Mouse (Mus musculus): ENCODE data around the gene Tmem165. TPM values are rescaled to one million over a fixed set of nuclear protein-coding genes. Genes with fewer than 3 reads are reported as not detected.

Gene Tmem165
- polyA plus RNA-seq, 1 experiment from 2014 or later = 95.3 TPM

DNA sequence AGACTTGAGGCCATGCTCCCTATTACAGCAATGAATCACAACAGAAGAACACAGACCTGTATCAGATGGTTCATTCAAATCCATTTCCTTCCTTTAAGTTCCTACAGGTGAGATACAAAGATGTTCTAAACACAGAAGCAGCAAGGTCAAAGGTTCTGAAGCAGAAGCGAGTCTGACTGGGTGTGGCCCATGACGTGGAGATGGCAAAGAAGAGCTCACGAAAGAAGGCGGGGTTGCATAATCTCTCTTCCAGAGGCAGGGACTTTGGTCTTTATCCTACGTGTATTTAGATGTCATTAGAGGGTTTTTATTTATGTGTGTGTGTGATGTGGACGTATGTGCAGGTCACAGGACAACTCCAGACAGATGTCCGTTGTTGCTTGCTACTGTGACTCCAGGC, 6.0 kb upstream of the Tmem165 start:
- H3K4me3 ChIP-seq (ENCODE audit: low read depth, low read length) = no peak overlapping the region
- no peaks in the 10 kb centered on the region for H3K36me3 ChIP-seq (ENCODE audit: control insufficient read depth, insufficient read depth, low read length)
- no peak overlapping the region for H3K4me2 ChIP-seq (ENCODE audit: low read depth, low read length, severe bottlenecking)
- H3K27ac ChIP-seq (ENCODE audit: low read depth, low read length) = no peak overlapping the region
- DNase-seq (ENCODE audit: low spot score) (no peak), ATAC-seq (replicated peaks; ENCODE audit: low FRiP score) (no peak)
- no peaks in the 10 kb centered on the region for H3K9me3 ChIP-seq (ENCODE audit: control insufficient read depth, low read length)
- H3K27me3 ChIP-seq (ENCODE audit: control insufficient read depth, insufficient read depth, low read length) = no peaks in the 10 kb centered on the region
- no peak overlapping the region for H3K9ac ChIP-seq (ENCODE audit: low read length)
- no peaks in the 10 kb centered on the region for H3K4me1 ChIP-seq (replicated peaks; ENCODE audit: control insufficient read depth, insufficient read depth, low read length)
- 84% methylated on average over 7 of the region's 7 CpGs for WGBS

GRCm38 (mm10) chr5:76179171-76179570, 4.5 kb upstream of the Tmem165 start:
- H3K9me3 ChIP-seq (ENCODE audit: control insufficient read depth, low read length) = no peaks in the 10 kb centered on the region
- no peak overlapping the region for H3K4me3 ChIP-seq (ENCODE audit: low read depth, low read length)
- H3K27ac ChIP-seq (ENCODE audit: low read depth, low read length) = no peak overlapping the region
- no peaks in the 10 kb centered on the region for H3K4me1 ChIP-seq (replicated peaks; ENCODE audit: control insufficient read depth, insufficient read depth, low read length)
- DNase-seq (ENCODE audit: low spot score) (no peak), ATAC-seq (replicated peaks; ENCODE audit: low FRiP score) (no peak)
- H3K27me3 ChIP-seq (ENCODE audit: control insufficient read depth, insufficient read depth, low read length) = no peaks in the 10 kb centered on the region
- 96% methylated on average over 5 of the region's 5 CpGs for WGBS
- H3K9ac ChIP-seq (ENCODE audit: low read length) = no peak overlapping the region
- H3K4me2 ChIP-seq (ENCODE audit: low read depth, low read length, severe bottlenecking) = no peak overlapping the region
- no peaks in the 10 kb centered on the region for H3K36me3 ChIP-seq (ENCODE audit: control insufficient read depth, insufficient read depth, low read length)

DNA sequence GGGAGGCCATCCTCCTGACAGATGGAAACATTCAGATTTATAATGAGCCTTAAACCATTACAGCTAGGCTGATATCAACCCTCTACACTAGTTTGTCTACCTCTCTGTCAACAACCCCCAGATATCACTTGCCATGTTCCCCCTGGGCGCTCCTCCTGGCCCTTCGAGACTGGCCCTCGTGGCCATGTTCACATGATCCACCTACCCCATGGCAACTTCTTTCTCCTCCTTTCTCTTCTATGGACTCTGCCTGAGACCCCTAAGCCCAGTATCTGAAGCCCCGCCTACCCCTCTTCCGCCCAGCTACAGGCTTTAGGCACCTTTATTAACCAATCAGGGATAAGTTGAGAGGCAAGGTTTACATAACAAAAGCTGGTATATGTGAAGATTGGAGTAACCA, 3.9 kb upstream of the Tmem165 start:
- H3K4me1 ChIP-seq (replicated peaks; ENCODE audit: control insufficient read depth, insufficient read depth, low read length) = no peaks in the 10 kb centered on the region
- no peaks in the 10 kb centered on the region for H3K9me3 ChIP-seq (ENCODE audit: control insufficient read depth, low read length)
- 84% methylated on average over 5 of the region's 5 CpGs for WGBS
- ATAC-seq (replicated peaks; ENCODE audit: low FRiP score) = no peak
- H3K9ac ChIP-seq (ENCODE audit: low read length) = no peak overlapping the region
- no peak overlapping the region for H3K27ac ChIP-seq (ENCODE audit: low read depth, low read length)
- H3K27me3 ChIP-seq (ENCODE audit: control insufficient read depth, insufficient read depth, low read length) = no peaks in the 10 kb centered on the region
- no peak overlapping the region for H3K4me3 ChIP-seq (ENCODE audit: low read depth, low read length)
- no peak overlapping the region for H3K4me2 ChIP-seq (ENCODE audit: low read depth, low read length, severe bottlenecking)
- no peak for DNase-seq (ENCODE audit: low spot score)
- H3K36me3 ChIP-seq (ENCODE audit: control insufficient read depth, insufficient read depth, low read length) = no peaks in the 10 kb centered on the region

GRCm38 (mm10) chr5:76182326-76182725, 1.4 kb upstream of the Tmem165 start:
- 71% methylated on average over 3 of the region's 3 CpGs for WGBS
- no peak overlapping the region for H3K9ac ChIP-seq (ENCODE audit: low read length)
- peaks cover 6% of the 10 kb centered on the region; the same call in 1 of the 2 replicates for H3K4me1 ChIP-seq (replicated peaks; ENCODE audit: control insufficient read depth, insufficient read depth, low read length)
- ATAC-seq (replicated peaks; ENCODE audit: low FRiP score) (no peak), DNase-seq (ENCODE audit: low spot score) (no peak)
- no peaks in the 10 kb centered on the region for H3K27me3 ChIP-seq (ENCODE audit: control insufficient read depth, insufficient read depth, low read length)
- H3K9me3 ChIP-seq (ENCODE audit: control insufficient read depth, low read length) = no peaks in the 10 kb centered on the region
- H3K36me3 ChIP-seq (ENCODE audit: control insufficient read depth, insufficient read depth, low read length) = no peaks in the 10 kb centered on the region
- H3K4me3 ChIP-seq (ENCODE audit: low read depth, low read length) = no peak overlapping the region
- H3K4me2 ChIP-seq (ENCODE audit: low read depth, low read length, severe bottlenecking) = no peak overlapping the region
- H3K27ac ChIP-seq (ENCODE audit: low read depth, low read length) = no peak overlapping the region

GRCm38 (mm10) chr5:76183043-76183749, 484 bp upstream of the Tmem165 start:
- DNase-seq (ENCODE audit: low spot score) (no peak), ATAC-seq (replicated peaks; ENCODE audit: low FRiP score) (no peak)
- 40% methylated on average over 17 of the region's 17 CpGs for WGBS

GRCm38 (mm10) chr5:76184286-76185080, 803 bp downstream of the Tmem165 start:
- Histone ChIP-seq H3K36me3 (ENCODE audit: control insufficient read depth, insufficient read depth, low read length) (no peaks in the 10 kb centered on the region), H3K9ac (ENCODE audit: low read length) (peak overlapping the region; percentile 97), H3K4me3 (ENCODE audit: low read depth, low read length) (peak overlapping the region; percentile 87), H3K4me2 (ENCODE audit: low read depth, low read length, severe bottlenecking) (peak overlapping the region; percentile 74), H3K27ac (ENCODE audit: low read depth, low read length) (peak overlapping the region; percentile 92), H3K27me3 (ENCODE audit: control insufficient read depth, insufficient read depth, low read length) (no peaks in the 10 kb centered on the region), H3K9me3 (ENCODE audit: control insufficient read depth, low read length) (no peaks in the 10 kb centered on the region), H3K4me1 (replicated peaks; ENCODE audit: control insufficient read depth, insufficient read depth, low read length) (peaks cover 6% of the 10 kb centered on the region; the same call in 1 of the 2 replicates)
- DNase-seq (ENCODE audit: low spot score) (peak; percentile 91), ATAC-seq (replicated peaks; ENCODE audit: low FRiP score) (peak; percentile 94)
- 4% methylated on average over 36 of the region's 38 CpGs for WGBS

More at GRCm38 (mm10) chr5:76183043-76183749, 484 bp upstream of the Tmem165 start:
- Histone ChIP-seq H3K4me2 (ENCODE audit: low read depth, low read length, severe bottlenecking) (peak overlapping the region; percentile 74), H3K4me3 (ENCODE audit: low read depth, low read length) (peak overlapping the region; percentile 87), H3K27me3 (ENCODE audit: control insufficient read depth, insufficient read depth, low read length) (no peaks in the 10 kb centered on the region), H3K9me3 (ENCODE audit: control insufficient read depth, low read length) (no peaks in the 10 kb centered on the region), H3K9ac (ENCODE audit: low read length) (peak overlapping the region; percentile 57), H3K36me3 (ENCODE audit: control insufficient read depth, insufficient read depth, low read length) (no peaks in the 10 kb centered on the region), H3K27ac (ENCODE audit: low read depth, low read length) (no peak overlapping the region), H3K4me1 (replicated peaks; ENCODE audit: control insufficient read depth, insufficient read depth, low read length) (peaks cover 6% of the 10 kb centered on the region; the same call in 1 of the 2 replicates)

DNA sequence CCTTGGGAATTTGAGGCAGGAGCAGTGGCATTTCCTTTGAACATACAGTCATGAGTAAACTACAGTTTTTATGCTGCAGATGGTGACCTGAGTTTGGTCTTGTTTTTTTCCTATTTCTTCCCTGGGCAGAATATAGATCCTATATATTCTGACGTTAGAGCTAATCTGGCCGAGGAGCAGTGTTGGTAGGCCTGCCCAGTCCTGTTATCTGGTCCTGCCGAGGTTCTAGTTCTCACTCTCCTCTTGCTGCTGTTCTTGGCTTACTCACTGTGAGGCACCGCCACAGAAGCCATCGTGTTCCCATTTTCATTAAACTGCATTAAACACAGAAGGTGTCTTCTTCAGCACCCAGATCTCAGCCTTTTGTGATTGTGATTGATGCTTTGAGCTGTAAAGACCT, 4.2 kb downstream of the Tmem165 start:
- DNase-seq (ENCODE audit: low spot score) = no peak
- Histone ChIP-seq H3K4me3 (ENCODE audit: low read depth, low read length) (no peak overlapping the region), H3K36me3 (ENCODE audit: control insufficient read depth, insufficient read depth, low read length) (no peaks in the 10 kb centered on the region), H3K9ac (ENCODE audit: low read length) (no peak overlapping the region), H3K9me3 (ENCODE audit: control insufficient read depth, low read length) (no peaks in the 10 kb centered on the region), H3K4me2 (ENCODE audit: low read depth, low read length, severe bottlenecking) (no peak overlapping the region), H3K27me3 (ENCODE audit: control insufficient read depth, insufficient read depth, low read length) (no peaks in the 10 kb centered on the region), H3K27ac (ENCODE audit: low read depth, low read length) (no peak overlapping the region), H3K4me1 (replicated peaks; ENCODE audit: control insufficient read depth, insufficient read depth, low read length) (peaks cover 6% of the 10 kb centered on the region; the same call in 1 of the 2 replicates)
- WGBS = 93% methylated on average over 5 of the region's 5 CpGs
- no peak for ATAC-seq (replicated peaks; ENCODE audit: low FRiP score)

GRCm38 (mm10) chr5:76190609-76191008, 6.9 kb downstream of the Tmem165 start:
- H3K4me2 ChIP-seq (ENCODE audit: low read depth, low read length, severe bottlenecking) = no peak overlapping the region
- DNase-seq (ENCODE audit: low spot score) (no peak), ATAC-seq (replicated peaks; ENCODE audit: low FRiP score) (no peak)
- H3K4me3 ChIP-seq (ENCODE audit: low read depth, low read length) = no peak overlapping the region
- H3K27me3 ChIP-seq (ENCODE audit: control insufficient read depth, insufficient read depth, low read length) = no peaks in the 10 kb centered on the region
- 90% methylated on average over 4 of the region's 4 CpGs for WGBS
- H3K27ac ChIP-seq (ENCODE audit: low read depth, low read length) = no peak overlapping the region
- H3K9ac ChIP-seq (ENCODE audit: low read length) = no peak overlapping the region
- peaks cover 1% of the 10 kb centered on the region; the same call in 1 of the 2 replicates for H3K4me1 ChIP-seq (replicated peaks; ENCODE audit: control insufficient read depth, insufficient read depth, low read length)
- H3K36me3 ChIP-seq (ENCODE audit: control insufficient read depth, insufficient read depth, low read length) = no peaks in the 10 kb centered on the region
- H3K9me3 ChIP-seq (ENCODE audit: control insufficient read depth, low read length) = no peaks in the 10 kb centered on the region

All from forebrain, embryonic 11.5 days (tissue).